Mouse (Mus musculus) lung, adult 2 months (tissue): ENCODE measurements around the gene Terf2.

Source experiments
- CTCF ChIP-seq: fragments of 200-500 bp; IDR thresholded peaks from 2 replicates; pipeline ENCODE4 v1.5.1; 2011; ENCODE audit warnings: mild to moderate bottlenecking, low read length, control low read depth; ENCODE audit not compliant: insufficient read depth
- POLR2A ChIP-seq: fragments of 200-500 bp; IDR thresholded peaks from 2 replicates; pipeline ENCODE4 v1.6.1; 2011; ENCODE audit warnings: low read depth, mild to moderate bottlenecking, control low read depth, low read length, borderline replicate concordance; ENCODE audit errors: extremely low read depth

DNA sequence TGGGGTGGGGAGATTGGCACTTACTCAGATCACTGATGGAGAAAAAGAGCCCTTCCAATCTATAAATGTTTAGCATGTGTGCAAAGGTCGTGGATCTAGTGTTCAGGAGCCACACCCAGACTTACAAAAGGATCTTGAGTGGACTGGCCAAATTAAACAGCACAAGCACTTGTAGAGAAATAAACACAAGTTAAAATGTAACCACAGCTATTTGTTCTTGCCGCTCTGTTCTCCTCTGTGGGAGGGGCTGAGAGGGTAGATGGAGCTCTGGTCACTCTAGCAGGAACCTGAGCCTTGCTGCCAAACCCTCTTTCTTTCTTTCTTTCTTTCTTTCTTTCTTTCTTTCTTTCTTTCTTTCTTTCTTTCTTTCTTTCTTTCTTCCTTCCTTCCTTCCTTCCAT is 20.7 kb upstream of the Terf2 start:
- TF ChIP-seq POLR2A = no peak
- TF ChIP-seq CTCF = no peak
